ENCODE assay signal across 8 mouse cellular contexts in the genomic region with DNA sequence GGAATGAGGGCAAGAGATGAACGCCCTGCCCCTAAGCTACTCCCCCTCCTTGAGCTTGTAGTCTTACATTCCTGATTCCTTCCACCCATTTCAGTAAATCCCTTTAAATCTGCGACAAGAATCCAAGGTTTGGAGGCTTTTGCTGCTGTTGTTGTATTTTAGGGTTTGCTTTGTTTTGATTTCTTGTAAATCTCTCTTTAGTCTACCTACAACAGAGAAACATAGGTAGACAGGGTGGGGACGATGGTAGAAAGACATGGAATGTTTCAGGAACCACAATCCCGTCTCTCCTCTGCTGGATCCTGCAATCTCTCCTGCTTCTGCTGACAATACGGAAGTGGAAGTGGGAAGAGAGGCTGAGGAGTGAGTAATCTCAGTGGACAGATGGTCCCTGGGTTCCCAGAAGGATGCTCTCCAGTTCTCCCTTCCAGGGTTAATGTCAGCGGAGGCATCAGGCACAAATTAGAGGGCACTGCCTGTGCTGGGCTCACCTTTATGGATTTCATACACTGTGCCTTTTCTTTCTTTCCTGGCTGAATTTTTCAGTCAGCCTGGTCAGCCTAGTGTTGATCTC. TPM values are rescaled to one million over a fixed set of nuclear protein-coding genes. Genes with fewer than 3 reads are reported as not detected.
DNase-seq lines count a peak whose midpoint lies in the region; ATAC-seq and TF ChIP-seq lines count a peak whose summit lies in the region.

No protein-coding gene starts in this region.

- peak overlapping the region; percentile 63 for H3K4me3 ChIP-seq in heart, postnatal 0 days (ENCODE audit: low read depth, low read length)
- peak overlapping the region; percentile 44 for H3K4me3 ChIP-seq in limb, embryonic 11.5 days (ENCODE audit: low read depth, low read length)
- H3K4me3 ChIP-seq in neural tube, embryonic 15.5 days (replicated peaks) = peak overlapping the region; percentile 79

- H3K4me2 ChIP-seq in heart, postnatal 0 days (ENCODE audit: low read depth, low read length) = peak overlapping the region; percentile 76
- H3K4me2 ChIP-seq in limb, embryonic 11.5 days (ENCODE audit: low read depth, severe bottlenecking) = peak overlapping the region; percentile 90
- H3K4me2 ChIP-seq in neural tube, embryonic 15.5 days = peak overlapping the region; percentile 70

- H3K9ac ChIP-seq in heart, postnatal 0 days (replicated peaks; ENCODE audit: low read depth, low read length) = peak overlapping the region; percentile 70
- no peak overlapping the region; the same call in 1 of the 2 replicates for H3K9ac ChIP-seq in limb, embryonic 11.5 days (ENCODE audit: low read length)
- H3K9ac ChIP-seq in neural tube, embryonic 15.5 days (replicated peaks) = peak overlapping the region; percentile 91

- H3K4me1 ChIP-seq in heart, postnatal 0 days (ENCODE audit: control insufficient read depth, insufficient read depth) = peaks cover 4% of the 10 kb centered on the region; the same call in 1 of the 2 replicates
- H3K4me1 ChIP-seq in limb, embryonic 11.5 days (ENCODE audit: control insufficient read depth, insufficient read depth, low read length) = no peaks in the 10 kb centered on the region
- H3K4me1 ChIP-seq in neural tube, embryonic 15.5 days = peaks cover 26% of the 10 kb centered on the region

- ATAC-seq in heart, postnatal 0 days (ENCODE audit: insufficient read depth, low read depth) = no peak
- no peak for ATAC-seq in limb, embryonic 11.5 days (ENCODE audit: insufficient number of reproducible peaks, low FRiP score, low TSS enrichment, low read depth)
- peak; percentile 23; the same call in 1 of the 2 replicates for ATAC-seq in neural tube, embryonic 15.5 days (ENCODE audit: low FRiP score)

- TF ChIP-seq CTCF in heart, postnatal 0 days (IDR thresholded peaks at IDR 0.05; ENCODE audit: low read depth) = no peak

- H3K36me3 ChIP-seq in heart, postnatal 0 days (replicated peaks; ENCODE audit: control insufficient read depth, insufficient read depth, low read length) = no peaks in the 10 kb centered on the region
- H3K36me3 ChIP-seq in limb, embryonic 11.5 days (ENCODE audit: control insufficient read depth, insufficient read depth, low read length) = no peaks in the 10 kb centered on the region
- peaks cover 9% of the 10 kb centered on the region for H3K36me3 ChIP-seq in neural tube, embryonic 15.5 days

- no peaks in the 10 kb centered on the region for H3K9me3 ChIP-seq in heart, postnatal 0 days (replicated peaks; ENCODE audit: control insufficient read depth, low read length)
- no peaks in the 10 kb centered on the region for H3K9me3 ChIP-seq in limb, embryonic 11.5 days (ENCODE audit: control insufficient read depth, low read length)
- no peaks in the 10 kb centered on the region for H3K9me3 ChIP-seq in neural tube, embryonic 15.5 days (replicated peaks)

- 19% methylated on average over 6 of the region's 6 CpGs for WGBS in heart, postnatal 0 days
- 15% methylated on average over 6 of the region's 6 CpGs for WGBS in limb, embryonic 11.5 days
- WGBS in neural tube, embryonic 15.5 days = 7% methylated on average over 6 of the region's 6 CpGs

- no peaks in the 10 kb centered on the region for H3K27me3 ChIP-seq in heart, postnatal 0 days (ENCODE audit: control insufficient read depth, insufficient read depth, low read length)
- H3K27me3 ChIP-seq in limb, embryonic 11.5 days (ENCODE audit: control insufficient read depth, insufficient read depth, low read length) = no peaks in the 10 kb centered on the region
- H3K27me3 ChIP-seq in neural tube, embryonic 15.5 days (replicated peaks) = no peaks in the 10 kb centered on the region

- peak overlapping the region; percentile 82 for H3K27ac ChIP-seq in heart, postnatal 0 days (ENCODE audit: low read depth)
- no peak overlapping the region for H3K27ac ChIP-seq in limb, embryonic 11.5 days (replicated peaks; ENCODE audit: low read depth, low read length)
- peak overlapping the region; percentile 92 for H3K27ac ChIP-seq in neural tube, embryonic 15.5 days (replicated peaks)

- peak; percentile 45 for DNase-seq in right cerebral cortex, adult 18-20 months
- no peak for DNase-seq in right cerebral cortex, postnatal 4 days
- peak; percentile 9 for DNase-seq in embryo, embryonic 11 days
- DNase-seq in heart, postnatal 0 days (ENCODE audit: low spot score) = no peak
- no peak for DNase-seq in limb, embryonic 11.5 days (ENCODE audit: low spot score)
- DNase-seq in adipocyte (ENCODE audit: low spot score) = no peak
- DNase-seq in c-Kit-positive CD71-positive TER-119-positive erythroid progenitor cells, embryonic 14.5 days (ENCODE audit: low spot score) = no peak

- no peak for TF ChIP-seq EP300 in heart, postnatal 0 days (IDR thresholded peaks at IDR 0.05; ENCODE audit: low read depth)

RNA-seq across cellular contexts. Expression of a gene that starts 0.4 kb away (rescaled TPM):
- 1.6 and 2.6 TPM in 2 replicates for total RNA-seq in heart, postnatal 0 days (2014; rRNA removed; ENCODE audit: low replicate concordance)
- polyA plus RNA-seq in heart, postnatal 0 days (2015; fragmentation: Nextera tagmentation; extraction: Ambion mirVana) = 1.3 and 1.5 TPM in 2 replicates
- polyA plus RNA-seq in limb, embryonic 11.5 days (2014; fragmentation: Nextera tagmentation; extraction: Ambion mirVana) = 3.4 and 4.6 TPM in 2 replicates
- 4.4 and 4.9 TPM in 2 replicates for polyA plus RNA-seq in neural tube, embryonic 15.5 days (2015; fragmentation: Nextera tagmentation; extraction: Ambion mirVana)

RNA-seq across cellular contexts. Expression of a gene that starts 1.2 kb away (rescaled TPM):
- total RNA-seq in heart, postnatal 0 days (2014; rRNA removed; ENCODE audit: low replicate concordance) = 2.4 and 4.9 TPM in 2 replicates
- polyA plus RNA-seq in heart, postnatal 0 days (2015; fragmentation: Nextera tagmentation; extraction: Ambion mirVana) = 9.0 and 9.2 TPM in 2 replicates
- polyA plus RNA-seq in limb, embryonic 11.5 days (2014; fragmentation: Nextera tagmentation; extraction: Ambion mirVana) = 6.4 and 7.7 TPM in 2 replicates
- polyA plus RNA-seq in neural tube, embryonic 15.5 days (2015; fragmentation: Nextera tagmentation; extraction: Ambion mirVana) = 132 and 156 TPM in 2 replicates

Comparison
In these comparisons a context has a peak if more than half of its experiments do, and no peak if none do; other contexts are left out.
1. DNase-seq: peak in right cerebral cortex, adult 18-20 months (single experiment) and embryo, embryonic 11 days (single experiment); none in right cerebral cortex, postnatal 4 days (single experiment), heart, postnatal 0 days (single experiment), limb, embryonic 11.5 days (single experiment), adipocyte (single experiment) and c-Kit-positive CD71-positive TER-119-positive erythroid progenitor cells, embryonic 14.5 days (single experiment).
2. RNA of a gene that starts 1.2 kb away (polyA plus RNA-seq): 132 to 156 TPM in neural tube, embryonic 15.5 days; 9.0 to 9.2 TPM in heart, postnatal 0 days and 6.4 to 7.7 TPM in limb, embryonic 11.5 days; every median in the first group is over 10 times any median in the second.
3. Peak in every context shown above with its lines, with median percentiles within 50 percentile points of each other: H3K4me2 ChIP-seq and H3K4me3 ChIP-seq.